Mouse (Mus musculus): ENCODE measurements around the gene Sema6d. TPM values are rescaled to one million over a fixed set of nuclear protein-coding genes. Genes with fewer than 3 reads are reported as not detected.

The Sema6d gene
- total and polyA plus RNA-seq, 3 experiments: 0.05 TPM; not detected in 2

- DNase-seq (ENCODE audit: low spot score) (no peak), ATAC-seq (ENCODE audit: extremely low read depth, insufficient number of reproducible peaks, low FRiP score, poor library complexity, severe bottlenecking) (no peak)
- TF ChIP-seq GATA2 (IDR thresholded peaks at IDR 0.05; ENCODE audit: borderline replicate concordance, low read depth, low read length) (no peak), CTCF (IDR thresholded peaks at IDR 0.05; ENCODE audit: low read depth, low read length) (no peak), TAL1 (conservative IDR thresholded peaks at IDR 0.05; ENCODE audit: low read depth, low read length) (no peak), POLR2AphosphoS5 (IDR thresholded peaks at IDR 0.05; ENCODE audit: insufficient replicate concordance, low read depth, low read length) (no peak), GATA1 (IDR thresholded peaks at IDR 0.05; ENCODE audit: borderline replicate concordance, low read length) (no peak)
- Histone ChIP-seq H3K4me3 (ENCODE audit: low read depth, low read length) (no peak overlapping the region; the same call in 1 of the 2 replicates), H3K27me3 (ENCODE audit: insufficient read depth, low read length) (no peaks in the 10 kb centered on the region), H3K9me3 (replicated peaks) (peaks cover 56% of the 10 kb centered on the region), H3K4me1 (ENCODE audit: insufficient read depth, low read depth, low read length) (no peaks in the 10 kb centered on the region), H3K36me3 (replicated peaks) (no peaks in the 10 kb centered on the region)
These were observed 574.4 kb downstream of the Sema6d start for GRCm38 (mm10) chr2:124664191-124664590.

GRCm38 (mm10) chr2:124668431-124668830, 578.7 kb downstream of the Sema6d start:
- Histone ChIP-seq H3K4me3 (ENCODE audit: low read depth, low read length) (no peak overlapping the region), H3K9me3 (replicated peaks) (peaks cover 44% of the 10 kb centered on the region), H3K36me3 (replicated peaks) (no peaks in the 10 kb centered on the region), H3K4me1 (ENCODE audit: insufficient read depth, low read depth, low read length) (no peaks in the 10 kb centered on the region), H3K27me3 (ENCODE audit: insufficient read depth, low read length) (no peaks in the 10 kb centered on the region)
- TF ChIP-seq POLR2AphosphoS5 (IDR thresholded peaks at IDR 0.05; ENCODE audit: insufficient replicate concordance, low read depth, low read length) (no peak), GATA1 (IDR thresholded peaks at IDR 0.05; ENCODE audit: borderline replicate concordance, low read length) (no peak), TAL1 (conservative IDR thresholded peaks at IDR 0.05; ENCODE audit: low read depth, low read length) (no peak), CTCF (IDR thresholded peaks at IDR 0.05; ENCODE audit: low read depth, low read length) (no peak), GATA2 (IDR thresholded peaks at IDR 0.05; ENCODE audit: borderline replicate concordance, low read depth, low read length) (no peak)
- ATAC-seq (ENCODE audit: extremely low read depth, insufficient number of reproducible peaks, low FRiP score, poor library complexity, severe bottlenecking) (no peak), DNase-seq (ENCODE audit: low spot score) (no peak)

- H3K9me3 ChIP-seq (replicated peaks): peaks cover 22% of the 10 kb centered on the region
- H3K4me3 ChIP-seq (ENCODE audit: low read depth, low read length): no peak overlapping the region
- TF ChIP-seq GATA1 (IDR thresholded peaks at IDR 0.05; ENCODE audit: borderline replicate concordance, low read length) (no peak), GATA2 (IDR thresholded peaks at IDR 0.05; ENCODE audit: borderline replicate concordance, low read depth, low read length) (no peak), POLR2AphosphoS5 (IDR thresholded peaks at IDR 0.05; ENCODE audit: insufficient replicate concordance, low read depth, low read length) (no peak), CTCF (IDR thresholded peaks at IDR 0.05; ENCODE audit: low read depth, low read length) (no peak), TAL1 (conservative IDR thresholded peaks at IDR 0.05; ENCODE audit: low read depth, low read length) (no peak)
- H3K27me3 ChIP-seq (ENCODE audit: insufficient read depth, low read length): no peaks in the 10 kb centered on the region
- ATAC-seq (ENCODE audit: extremely low read depth, insufficient number of reproducible peaks, low FRiP score, poor library complexity, severe bottlenecking) (no peak), DNase-seq (ENCODE audit: low spot score) (no peak)
- no peaks in the 10 kb centered on the region for H3K36me3 ChIP-seq (replicated peaks)
- no peaks in the 10 kb centered on the region for H3K4me1 ChIP-seq (ENCODE audit: insufficient read depth, low read depth, low read length)
These were observed 583.3 kb downstream of the Sema6d start for GRCm38 (mm10) chr2:124673117-124673516.

- no peaks in the 10 kb centered on the region for H3K36me3 ChIP-seq (replicated peaks)
- H3K4me3 ChIP-seq (ENCODE audit: low read depth, low read length): no peak overlapping the region
- H3K9me3 ChIP-seq (replicated peaks): peaks cover 31% of the 10 kb centered on the region
- no peak for TF ChIP-seq POLR2AphosphoS5 (IDR thresholded peaks at IDR 0.05; ENCODE audit: insufficient replicate concordance, low read depth, low read length)
- TF ChIP-seq CTCF (IDR thresholded peaks at IDR 0.05; ENCODE audit: low read depth, low read length): no peak
- TF ChIP-seq TAL1 (conservative IDR thresholded peaks at IDR 0.05; ENCODE audit: low read depth, low read length): no peak
- TF ChIP-seq GATA1 (IDR thresholded peaks at IDR 0.05; ENCODE audit: borderline replicate concordance, low read length): no peak
- no peak for ATAC-seq (ENCODE audit: extremely low read depth, insufficient number of reproducible peaks, low FRiP score, poor library complexity, severe bottlenecking)
- no peaks in the 10 kb centered on the region for H3K27me3 ChIP-seq (ENCODE audit: insufficient read depth, low read length)
- no peaks in the 10 kb centered on the region for H3K4me1 ChIP-seq (ENCODE audit: insufficient read depth, low read depth, low read length)
- no peak for DNase-seq (ENCODE audit: low spot score)
These were observed 594.7 kb downstream of the Sema6d start for GRCm38 (mm10) chr2:124684481-124684901.

GRCm38 (mm10) chr2:124690372-124690771, 600.6 kb downstream of the Sema6d start:
- DNase-seq (ENCODE audit: low spot score) (no peak), ATAC-seq (ENCODE audit: extremely low read depth, insufficient number of reproducible peaks, low FRiP score, poor library complexity, severe bottlenecking) (no peak)
- peaks cover 21% of the 10 kb centered on the region for H3K9me3 ChIP-seq (replicated peaks)
- no peak overlapping the region for H3K4me3 ChIP-seq (ENCODE audit: low read depth, low read length)
- no peaks in the 10 kb centered on the region for H3K4me1 ChIP-seq (ENCODE audit: insufficient read depth, low read depth, low read length)
- no peaks in the 10 kb centered on the region for H3K36me3 ChIP-seq (replicated peaks)
- TF ChIP-seq GATA2 (IDR thresholded peaks at IDR 0.05; ENCODE audit: borderline replicate concordance, low read depth, low read length): no peak
- TF ChIP-seq CTCF (IDR thresholded peaks at IDR 0.05; ENCODE audit: low read depth, low read length): no peak
- H3K27me3 ChIP-seq (ENCODE audit: insufficient read depth, low read length): no peaks in the 10 kb centered on the region

GRCm38 (mm10) chr2:124702621-124703020, 612.9 kb downstream of the Sema6d start:
- DNase-seq (ENCODE audit: low spot score) (no peak), ATAC-seq (ENCODE audit: extremely low read depth, insufficient number of reproducible peaks, low FRiP score, poor library complexity, severe bottlenecking) (no peak)
- Histone ChIP-seq H3K4me1 (ENCODE audit: insufficient read depth, low read depth, low read length) (no peaks in the 10 kb centered on the region), H3K36me3 (replicated peaks) (no peaks in the 10 kb centered on the region), H3K9me3 (replicated peaks) (peaks cover 37% of the 10 kb centered on the region), H3K4me3 (ENCODE audit: low read depth, low read length) (no peak overlapping the region), H3K27me3 (ENCODE audit: insufficient read depth, low read length) (no peaks in the 10 kb centered on the region)
- TF ChIP-seq CTCF (IDR thresholded peaks at IDR 0.05; ENCODE audit: low read depth, low read length): no peak
- no peak for TF ChIP-seq POLR2AphosphoS5 (IDR thresholded peaks at IDR 0.05; ENCODE audit: insufficient replicate concordance, low read depth, low read length)
- no peak for TF ChIP-seq GATA2 (IDR thresholded peaks at IDR 0.05; ENCODE audit: borderline replicate concordance, low read depth, low read length)
- TF ChIP-seq TAL1 (conservative IDR thresholded peaks at IDR 0.05; ENCODE audit: low read depth, low read length): no peak
- TF ChIP-seq GATA1 (IDR thresholded peaks at IDR 0.05; ENCODE audit: borderline replicate concordance, low read length): no peak

GRCm38 (mm10) chr2:124704922-124705321, 615.2 kb downstream of the Sema6d start:
- no peak for TF ChIP-seq GATA2 (IDR thresholded peaks at IDR 0.05; ENCODE audit: borderline replicate concordance, low read depth, low read length)
- TF ChIP-seq TAL1 (conservative IDR thresholded peaks at IDR 0.05; ENCODE audit: low read depth, low read length): no peak
- no peak for TF ChIP-seq CTCF (IDR thresholded peaks at IDR 0.05; ENCODE audit: low read depth, low read length)
- TF ChIP-seq POLR2AphosphoS5 (IDR thresholded peaks at IDR 0.05; ENCODE audit: insufficient replicate concordance, low read depth, low read length): no peak
- no peaks in the 10 kb centered on the region for H3K36me3 ChIP-seq (replicated peaks)
- no peaks in the 10 kb centered on the region for H3K4me1 ChIP-seq (ENCODE audit: insufficient read depth, low read depth, low read length)
- DNase-seq (ENCODE audit: low spot score) (no peak), ATAC-seq (ENCODE audit: extremely low read depth, insufficient number of reproducible peaks, low FRiP score, poor library complexity, severe bottlenecking) (no peak)
- H3K27me3 ChIP-seq (ENCODE audit: insufficient read depth, low read length): no peaks in the 10 kb centered on the region
- peaks cover 43% of the 10 kb centered on the region for H3K9me3 ChIP-seq (replicated peaks)
- no peak overlapping the region for H3K4me3 ChIP-seq (ENCODE audit: low read depth, low read length)
